Mouse (Mus musculus) testis, adult 10 weeks (tissue): Measurements from ENCODE around the gene Kcnb1. TPM values are rescaled to one million over a fixed set of nuclear protein-coding genes. Genes with fewer than 3 reads are reported as not detected.

Experiments
- polyA plus RNA-seq: library from polyadenylated mRNA; stranded (reverse); fragments of 350-450 nt; fragmentation: Illumina TruSeq; extraction: RNeasy Lipid Tissue Mini Kit (QIAGEN cat#74804); gene quantifications from one replicate; pipeline ENCODE4 v1.2.3, GENCODE M21; 2014; ENCODE audit warnings: low read depth, low replicate concordance

Gene Kcnb1
- polyA plus RNA-seq: 0.73 TPM

GRCm38 (mm10) chr2:167190076-167190399 is at the start of gene Kcnb1:
Gene Kcnb1, minus strand, starts transcription at chr2:167190155.

DNA sequence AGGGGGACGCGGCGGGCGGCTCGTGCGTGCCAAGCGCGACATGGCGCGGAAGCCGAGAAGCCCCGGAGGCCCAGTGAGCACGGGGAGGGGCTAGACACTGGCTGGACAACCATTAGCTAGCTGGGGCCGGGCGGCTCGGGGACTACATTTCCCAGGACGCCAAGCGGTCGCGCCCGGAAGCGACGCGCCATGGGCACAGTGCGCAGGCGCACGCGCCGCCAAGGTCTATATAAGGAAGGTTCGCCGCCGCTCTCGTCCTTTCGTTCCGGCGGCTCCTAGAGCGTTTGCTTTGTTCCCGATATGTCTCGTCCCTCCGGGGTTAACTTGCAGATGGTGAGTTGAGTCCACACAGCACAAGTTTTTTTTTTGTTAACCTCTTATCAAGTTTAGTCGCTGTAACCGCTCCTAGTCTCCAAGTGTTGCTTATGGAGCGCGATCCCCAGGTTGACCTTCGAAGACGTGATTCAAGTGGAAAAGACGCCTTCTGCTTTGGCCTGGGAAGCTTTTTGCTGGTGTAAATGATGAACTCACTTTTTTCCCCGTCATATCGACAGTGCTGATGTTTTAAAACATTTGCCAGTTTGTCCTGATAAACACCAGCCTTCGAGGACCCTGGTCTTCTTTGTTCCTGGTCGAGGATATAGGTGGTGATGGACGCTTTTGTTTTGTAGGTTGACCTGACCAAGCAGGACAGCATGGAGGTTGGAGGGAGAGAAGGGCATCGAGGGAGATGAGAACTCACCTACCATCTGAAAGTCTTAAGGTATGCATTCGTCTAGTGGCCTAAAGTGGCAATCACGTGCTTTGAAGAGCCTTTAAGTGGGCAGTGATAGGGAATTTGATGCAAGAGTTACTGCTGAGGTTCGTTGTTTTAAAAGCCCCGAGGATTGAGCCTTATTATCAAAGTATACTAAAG is 126.7 kb downstream of the Kcnb1 start, which contains the start of gene Znfx1:
Gene Znfx1, minus strand, starts transcription at position 51 of the 916 bp plus-strand sequence.

Other genes with a start within 250 kb of the Kcnb1 start
- 26.5 TPM for gene Stau1, start 193.9 kb downstream of the Kcnb1 start, polyA plus RNA-seq
- 12.7 TPM for gene Ddx27, start 175.0 kb downstream of the Kcnb1 start, polyA plus RNA-seq
- gene Znfx1, start 127.1 kb downstream of the Kcnb1 start, polyA plus RNA-seq: 8.7 TPM
- gene Ptgis, start 50.4 kb upstream of the Kcnb1 start, polyA plus RNA-seq: 0.62 TPM
- 1.4 TPM for gene B4galt5, start 159.0 kb upstream of the Kcnb1 start, polyA plus RNA-seq
- gene Slc9a8, start 231.6 kb upstream of the Kcnb1 start, polyA plus RNA-seq: 21.3 TPM